Comparison of ENCODE assay signal across 8 mouse cellular contexts in the genomic region with DNA sequence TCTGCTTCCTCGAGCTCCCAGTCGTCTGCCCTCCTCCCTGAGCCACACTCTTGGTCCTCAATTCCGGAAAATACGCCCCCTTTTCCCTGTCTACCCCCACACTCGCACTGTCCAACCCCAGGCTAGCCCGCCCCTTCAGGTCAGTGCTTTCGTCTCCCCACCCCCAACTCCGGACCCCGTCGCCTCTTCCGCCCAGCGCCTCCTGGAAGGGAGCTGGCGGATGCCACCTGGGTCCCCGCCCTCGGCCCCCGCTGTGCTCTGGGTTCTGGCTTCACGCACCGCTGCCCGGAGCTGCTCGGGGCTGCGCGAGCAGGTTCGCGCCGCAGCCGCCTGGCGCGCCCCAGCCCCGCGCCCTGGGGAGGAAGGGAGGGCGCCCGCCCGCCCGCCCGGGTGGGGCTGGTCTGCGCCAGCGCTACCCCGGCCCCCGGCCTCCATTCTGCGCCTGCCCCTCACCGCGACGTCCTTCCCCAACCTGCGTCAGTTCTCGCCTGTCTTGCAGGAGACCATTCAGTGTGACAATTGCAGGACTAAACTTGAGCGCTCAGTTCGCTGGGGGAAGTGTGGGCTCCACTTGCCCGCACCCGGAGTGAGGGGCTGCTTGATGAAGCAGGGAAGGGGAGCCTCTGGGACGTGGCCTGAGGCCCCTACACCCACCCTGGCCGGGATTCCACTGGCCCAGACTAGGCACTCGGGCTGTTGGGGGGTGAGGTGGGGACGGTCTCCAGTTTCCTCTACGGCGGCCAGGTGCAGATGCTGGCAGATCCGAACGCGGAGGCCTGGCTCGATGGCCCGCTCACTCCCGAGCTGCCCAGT. TPM values are rescaled to one million over a fixed set of nuclear protein-coding genes. Genes with fewer than 3 reads are reported as not detected.
DNase-seq lines count a peak whose midpoint lies in the region; ATAC-seq and TF ChIP-seq lines count a peak whose summit lies in the region.

No protein-coding gene starts in this region.

- H3K27me3 ChIP-seq in lung, embryonic 14.5 days (ENCODE audit: insufficient read depth, low read length) = peaks cover 17% of the 10 kb centered on the region; the same call in 1 of the 2 replicates
- peaks cover 15% of the 10 kb centered on the region; the same call in 1 of the 2 replicates for H3K27me3 ChIP-seq in neural tube, embryonic 14.5 days (ENCODE audit: control insufficient read depth, insufficient read depth, low read length)

- H3K27ac ChIP-seq in lung, embryonic 14.5 days (ENCODE audit: low read depth) = peak overlapping the region; percentile 54; the same call in 1 of the 2 replicates
- H3K27ac ChIP-seq in neural tube, embryonic 14.5 days (ENCODE audit: low read depth, low read length) = no peak overlapping the region

- no peaks in the 10 kb centered on the region for H3K9me3 ChIP-seq in lung, embryonic 14.5 days (ENCODE audit: low read depth, low read length)
- no peaks in the 10 kb centered on the region for H3K9me3 ChIP-seq in neural tube, embryonic 14.5 days (ENCODE audit: control insufficient read depth, low read length)

- H3K4me2 ChIP-seq in lung, embryonic 14.5 days = peak overlapping the region; percentile 99
- peak overlapping the region; percentile 89 for H3K4me2 ChIP-seq in neural tube, embryonic 14.5 days (ENCODE audit: low read depth, low read length)

- peak; percentile 14 for DNase-seq in right cerebral cortex, postnatal 4 days
- no peak for DNase-seq in right cerebral cortex, adult 18-20 months
- peak; percentile 57 to 62 for DNase-seq in gastrocnemius, postnatal 36 days
- peak; percentile 76 for DNase-seq in kidney, adult 11 months
- peak; percentile 45 for DNase-seq in lung, embryonic 14.5 days
- peak; percentile 69 for DNase-seq in thymus, postnatal 14 days

- peak; percentile 5; the same call in 1 of the 2 replicates for ATAC-seq in common myeloid progenitor, adult 5-6 weeks (replicated peaks; ENCODE audit: low read depth, poor library complexity, severe bottlenecking)
- ATAC-seq in lung, embryonic 14.5 days (ENCODE audit: insufficient read depth) = peak; percentile 43
- peak; percentile 39 for ATAC-seq in neural tube, embryonic 14.5 days (ENCODE audit: low read depth)

- H3K4me3 ChIP-seq in lung, embryonic 14.5 days (ENCODE audit: low read depth, low read length) = peak overlapping the region; percentile 73
- H3K4me3 ChIP-seq in neural tube, embryonic 14.5 days (ENCODE audit: low read depth, low read length) = peak overlapping the region; percentile 44

- H3K36me3 ChIP-seq in lung, embryonic 14.5 days (ENCODE audit: insufficient read depth) = no peaks in the 10 kb centered on the region
- no peaks in the 10 kb centered on the region for H3K36me3 ChIP-seq in neural tube, embryonic 14.5 days (ENCODE audit: control insufficient read depth, insufficient read depth, low read length)

- WGBS in lung, embryonic 14.5 days = under 1% methylated on average over 52 of the region's 61 CpGs
- 1% methylated on average over 52 of the region's 61 CpGs for WGBS in neural tube, embryonic 14.5 days

- intact Hi-C loops in gastrocnemius, postnatal 36 days (cut with DNase I) = no loop called here

- no peak for TF ChIP-seq CTCF in lung, embryonic 14.5 days (IDR thresholded peaks at IDR 0.05; ENCODE audit: low read depth)

- H3K4me1 ChIP-seq in lung, embryonic 14.5 days (ENCODE audit: insufficient read depth) = peaks cover 4% of the 10 kb centered on the region; the same call in 1 of the 2 replicates
- H3K4me1 ChIP-seq in neural tube, embryonic 14.5 days (ENCODE audit: control insufficient read depth, insufficient read depth, low read length) = peaks cover 14% of the 10 kb centered on the region; the same call in 1 of the 2 replicates

- peak overlapping the region; percentile 72 for H3K9ac ChIP-seq in lung, embryonic 14.5 days
- H3K9ac ChIP-seq in neural tube, embryonic 14.5 days (replicated peaks; ENCODE audit: low read depth, low read length) = peak overlapping the region; percentile 53; the same call in 1 of the 2 replicates

RNA-seq across cellular contexts. Expression of a gene that starts 1.4 kb away (rescaled TPM):
- total RNA-seq in common myeloid progenitor, adult 5-6 weeks (2017) = 5.8 and 6.4 TPM in 2 replicates
- 10 to 100 TPM; 72.7 to 75.2 TPM for total RNA-seq in gastrocnemius, postnatal 36 days (2021)
- polyA plus RNA-seq in lung, embryonic 14.5 days (2014; fragmentation: Nextera tagmentation; extraction: Ambion mirVana) = 7.6 and 9.3 TPM in 2 replicates
- 1.8 and 2.1 TPM in 2 replicates for polyA plus RNA-seq in neural tube, embryonic 14.5 days (2014; fragmentation: Nextera tagmentation; extraction: Ambion mirVana)

RNA-seq across cellular contexts. Expression of a gene that starts 11.6 kb away (rescaled TPM):
- total RNA-seq in common myeloid progenitor, adult 5-6 weeks (2017) = not detected in 2 replicates
- total RNA-seq in gastrocnemius, postnatal 36 days (2021) = not detected
- 7.6 and 9.1 TPM in 2 replicates for polyA plus RNA-seq in lung, embryonic 14.5 days (2014; fragmentation: Nextera tagmentation; extraction: Ambion mirVana)
- not detected in 2 replicates for polyA plus RNA-seq in neural tube, embryonic 14.5 days (2014; fragmentation: Nextera tagmentation; extraction: Ambion mirVana)

RNA-seq across cellular contexts. Expression of a gene that starts 43.7 kb away (rescaled TPM):
- total RNA-seq in common myeloid progenitor, adult 5-6 weeks (2017) = 0.27 and 0.34 TPM in 2 replicates
- total RNA-seq in gastrocnemius, postnatal 36 days (2021) = 1 to 10 TPM; 1.8 to 2.2 TPM
- polyA plus RNA-seq in lung, embryonic 14.5 days (2014; fragmentation: Nextera tagmentation; extraction: Ambion mirVana) = 1.5 TPM in 1 of 2 replicates, not detected in the other
- polyA plus RNA-seq in neural tube, embryonic 14.5 days (2014; fragmentation: Nextera tagmentation; extraction: Ambion mirVana) = 0.68 and 4.4 TPM in 2 replicates

RNA-seq across cellular contexts. Expression of a gene that starts 44.0 kb away (rescaled TPM):
- 0.10 and 0.41 TPM in 2 replicates for total RNA-seq in common myeloid progenitor, adult 5-6 weeks (2017)
- under 1 TPM; 0.18 to 0.62 TPM for total RNA-seq in gastrocnemius, postnatal 36 days (2021)
- polyA plus RNA-seq in lung, embryonic 14.5 days (2014; fragmentation: Nextera tagmentation; extraction: Ambion mirVana) = 1.1 and 1.3 TPM in 2 replicates
- 2.0 and 7.7 TPM in 2 replicates for polyA plus RNA-seq in neural tube, embryonic 14.5 days (2014; fragmentation: Nextera tagmentation; extraction: Ambion mirVana)

RNA-seq across cellular contexts. Expression of a gene that starts 49.4 kb away (rescaled TPM):
- total RNA-seq in common myeloid progenitor, adult 5-6 weeks (2017) = 0.92 and 1.6 TPM in 2 replicates
- total RNA-seq in gastrocnemius, postnatal 36 days (2021) = 1 to 10 TPM; 3.2 to 5.1 TPM
- polyA plus RNA-seq in lung, embryonic 14.5 days (2014; fragmentation: Nextera tagmentation; extraction: Ambion mirVana) = 5.1 and 5.3 TPM in 2 replicates
- polyA plus RNA-seq in neural tube, embryonic 14.5 days (2014; fragmentation: Nextera tagmentation; extraction: Ambion mirVana) = 33.3 and 41.9 TPM in 2 replicates
